Mouse (Mus musculus) ES-Bruce4 (cell line): Measurements from ENCODE around the gene Slc35b1.

Source experiments
- CTCF ChIP-seq: IDR thresholded peaks from one replicate; pipeline ENCODE4 v1.8.1; 2011; ENCODE audit warnings: low read depth, low read length
- EP300 ChIP-seq: IDR thresholded peaks from 2 replicates; pipeline ENCODE4 v1.6.1; 2011; ENCODE audit warnings: low read depth, low read length; ENCODE audit not compliant: insufficient read depth
- POLR2A ChIP-seq: IDR thresholded peaks from one replicate; pipeline ENCODE4 v1.8.1; 2011; ENCODE audit warnings: low read length; ENCODE audit not compliant: insufficient read depth

- TF ChIP-seq CTCF (no peak), EP300 (no peak), POLR2A (no peak)
Measured at GRCm38 (mm10) chr11:95368871-95369270, 15.6 kb upstream of the Slc35b1 start.
